Mouse (Mus musculus): ENCODE measurements around the gene Minos1. TPM values are rescaled to one million over a fixed set of nuclear protein-coding genes. Genes with fewer than 3 reads are reported as not detected.

The Minos1 gene
- polyA plus RNA-seq, 1 experiment from 2014 or later = 450 TPM

- no peak overlapping the region for H3K4me3 ChIP-seq (replicated peaks; ENCODE audit: low read length)
- DNase-seq (ENCODE audit: low spot score) = peak; percentile 77
- H3K27ac ChIP-seq = no peak overlapping the region
- H3K9ac ChIP-seq = no peak overlapping the region; the same call in 1 of the 2 replicates
- no peaks in the 10 kb centered on the region for H3K36me3 ChIP-seq (replicated peaks; ENCODE audit: control insufficient read depth, insufficient read depth)
- H3K4me2 ChIP-seq (replicated peaks) = peak overlapping the region; percentile 33
- peaks cover 25% of the 10 kb centered on the region for H3K4me1 ChIP-seq (replicated peaks; ENCODE audit: control insufficient read depth, insufficient read depth, low read length)
- no peaks in the 10 kb centered on the region for H3K27me3 ChIP-seq (ENCODE audit: control insufficient read depth, insufficient read depth, low read length)
- 17% methylated on average over 12 of the region's 12 CpGs for WGBS
- ATAC-seq (ENCODE audit: low FRiP score) = peak; percentile 59
- no peaks in the 10 kb centered on the region for H3K9me3 ChIP-seq (ENCODE audit: control insufficient read depth, low read length)
Observed at GRCm38 (mm10) chr4:139082790-139083564, 47.9 kb downstream of the Minos1 start.

GRCm38 (mm10) chr4:139081270-139081931 is 49.5 kb downstream of the Minos1 start:
- Histone ChIP-seq H3K4me2 (replicated peaks) (no peak overlapping the region), H3K9ac (no peak overlapping the region), H3K27me3 (ENCODE audit: control insufficient read depth, insufficient read depth, low read length) (peaks cover 11% of the 10 kb centered on the region), H3K27ac (no peak overlapping the region), H3K4me3 (replicated peaks; ENCODE audit: low read length) (no peak overlapping the region), H3K36me3 (replicated peaks; ENCODE audit: control insufficient read depth, insufficient read depth) (no peaks in the 10 kb centered on the region), H3K4me1 (replicated peaks; ENCODE audit: control insufficient read depth, insufficient read depth, low read length) (peaks cover 25% of the 10 kb centered on the region), H3K9me3 (ENCODE audit: control insufficient read depth, low read length) (no peaks in the 10 kb centered on the region)
- WGBS = 56% methylated on average over 18 of the region's 18 CpGs
- DNase-seq (ENCODE audit: low spot score) = no peak
- no peak for ATAC-seq (ENCODE audit: low FRiP score)

GRCm38 (mm10) chr4:139080259-139080658 is 50.7 kb downstream of the Minos1 start:
- WGBS = 94% methylated on average over 7 of the region's 7 CpGs
- no peak overlapping the region for H3K27ac ChIP-seq
- H3K4me1 ChIP-seq (replicated peaks; ENCODE audit: control insufficient read depth, insufficient read depth, low read length) = peaks cover 26% of the 10 kb centered on the region
- H3K36me3 ChIP-seq (replicated peaks; ENCODE audit: control insufficient read depth, insufficient read depth) = no peaks in the 10 kb centered on the region
- peaks cover 22% of the 10 kb centered on the region for H3K27me3 ChIP-seq (ENCODE audit: control insufficient read depth, insufficient read depth, low read length)
- DNase-seq (ENCODE audit: low spot score) (no peak), ATAC-seq (ENCODE audit: low FRiP score) (no peak)
- H3K4me2 ChIP-seq (replicated peaks) = no peak overlapping the region
- H3K9me3 ChIP-seq (ENCODE audit: control insufficient read depth, low read length) = no peaks in the 10 kb centered on the region
- H3K4me3 ChIP-seq (replicated peaks; ENCODE audit: low read length) = no peak overlapping the region
- no peak overlapping the region for H3K9ac ChIP-seq

GRCm38 (mm10) chr4:139079439-139079838 is 51.5 kb downstream of the Minos1 start:
- peaks cover 30% of the 10 kb centered on the region for H3K27me3 ChIP-seq (ENCODE audit: control insufficient read depth, insufficient read depth, low read length)
- H3K4me3 ChIP-seq (replicated peaks; ENCODE audit: low read length) = no peak overlapping the region
- H3K9me3 ChIP-seq (ENCODE audit: control insufficient read depth, low read length) = no peaks in the 10 kb centered on the region
- DNase-seq (ENCODE audit: low spot score) (no peak), ATAC-seq (ENCODE audit: low FRiP score) (no peak)
- H3K4me1 ChIP-seq (replicated peaks; ENCODE audit: control insufficient read depth, insufficient read depth, low read length) = peaks cover 31% of the 10 kb centered on the region
- no peak overlapping the region for H3K9ac ChIP-seq
- H3K27ac ChIP-seq = no peak overlapping the region
- H3K4me2 ChIP-seq (replicated peaks) = no peak overlapping the region
- H3K36me3 ChIP-seq (replicated peaks; ENCODE audit: control insufficient read depth, insufficient read depth) = no peaks in the 10 kb centered on the region
- WGBS = 66% methylated on average over 11 of the region's 11 CpGs

GRCm38 (mm10) chr4:139078726-139079125 is 52.2 kb downstream of the Minos1 start:
- 20% methylated on average over 4 of the region's 4 CpGs for WGBS
- peaks cover 31% of the 10 kb centered on the region for H3K4me1 ChIP-seq (replicated peaks; ENCODE audit: control insufficient read depth, insufficient read depth, low read length)
- H3K36me3 ChIP-seq (replicated peaks; ENCODE audit: control insufficient read depth, insufficient read depth) = no peaks in the 10 kb centered on the region
- no peaks in the 10 kb centered on the region for H3K9me3 ChIP-seq (ENCODE audit: control insufficient read depth, low read length)
- no peak for ATAC-seq (ENCODE audit: low FRiP score)
- no peak overlapping the region for H3K9ac ChIP-seq
- H3K4me3 ChIP-seq (replicated peaks; ENCODE audit: low read length) = no peak overlapping the region
- no peak overlapping the region for H3K27ac ChIP-seq
- DNase-seq (ENCODE audit: low spot score) = no peak
- H3K27me3 ChIP-seq (ENCODE audit: control insufficient read depth, insufficient read depth, low read length) = peaks cover 37% of the 10 kb centered on the region
- H3K4me2 ChIP-seq (replicated peaks) = no peak overlapping the region

GRCm38 (mm10) chr4:139078313-139078712 is 52.6 kb downstream of the Minos1 start:
- WGBS = 36% methylated on average over 2 of the region's 2 CpGs
- no peak for ATAC-seq (ENCODE audit: low FRiP score)
- Histone ChIP-seq H3K9me3 (ENCODE audit: control insufficient read depth, low read length) (no peaks in the 10 kb centered on the region), H3K4me1 (replicated peaks; ENCODE audit: control insufficient read depth, insufficient read depth, low read length) (peaks cover 27% of the 10 kb centered on the region), H3K36me3 (replicated peaks; ENCODE audit: control insufficient read depth, insufficient read depth) (no peaks in the 10 kb centered on the region), H3K27ac (no peak overlapping the region), H3K9ac (no peak overlapping the region), H3K4me2 (replicated peaks) (no peak overlapping the region), H3K4me3 (replicated peaks; ENCODE audit: low read length) (no peak overlapping the region), H3K27me3 (ENCODE audit: control insufficient read depth, insufficient read depth, low read length) (peaks cover 41% of the 10 kb centered on the region)
- DNase-seq (ENCODE audit: low spot score) = no peak

GRCm38 (mm10) chr4:139075915-139076314 is 55.0 kb downstream of the Minos1 start:
- peaks cover 58% of the 10 kb centered on the region for H3K27me3 ChIP-seq (ENCODE audit: control insufficient read depth, insufficient read depth, low read length)
- H3K9ac ChIP-seq = 0 out of 2 replicates have a peak overlapping the region, but pooled peaks have one; percentile 67
- H3K9me3 ChIP-seq (ENCODE audit: control insufficient read depth, low read length) = no peaks in the 10 kb centered on the region
- H3K4me3 ChIP-seq (replicated peaks; ENCODE audit: low read length) = peak overlapping the region; percentile 55
- H3K4me1 ChIP-seq (replicated peaks; ENCODE audit: control insufficient read depth, insufficient read depth, low read length) = 0 out of 2 replicates have a peak, but pooled peaks cover 6% of the 10 kb centered on the region
- WGBS = 18% methylated on average over 5 of the region's 5 CpGs
- no peak overlapping the region for H3K27ac ChIP-seq
- peak overlapping the region; percentile 72 for H3K4me2 ChIP-seq (replicated peaks)
- ATAC-seq (ENCODE audit: low FRiP score) (no peak), DNase-seq (ENCODE audit: low spot score) (no peak)
- H3K36me3 ChIP-seq (replicated peaks; ENCODE audit: control insufficient read depth, insufficient read depth) = no peaks in the 10 kb centered on the region

- H3K4me3 ChIP-seq (replicated peaks; ENCODE audit: low read length) = peak within 1 kb of the TSS; percentile 55
- no peaks in the 10 kb centered on the region for H3K9me3 ChIP-seq (ENCODE audit: control insufficient read depth, low read length)
- H3K27me3 ChIP-seq (ENCODE audit: control insufficient read depth, insufficient read depth, low read length) = peaks cover 58% of the 10 kb centered on the region
- H3K4me2 ChIP-seq (replicated peaks) = peak within 1 kb of the TSS; percentile 72
- under 1% methylated on average over 67 of the region's 77 CpGs for WGBS
- no peaks in the 10 kb centered on the region for H3K36me3 ChIP-seq (replicated peaks; ENCODE audit: control insufficient read depth, insufficient read depth)
- no peak for DNase-seq (ENCODE audit: low spot score)
- peak within 1 kb of the TSS; percentile 67 for H3K9ac ChIP-seq
- 0 out of 2 replicates have a peak, but pooled peaks cover 6% of the 10 kb centered on the region for H3K4me1 ChIP-seq (replicated peaks; ENCODE audit: control insufficient read depth, insufficient read depth, low read length)
- H3K27ac ChIP-seq = no peak within 1 kb of the TSS
- peak; percentile 23; the same call in 1 of the 2 replicates for ATAC-seq (ENCODE audit: low FRiP score)
Observed at GRCm38 (mm10) chr4:139075041-139075711, 55.7 kb downstream of the Minos1 start, which contains the start of gene Htr6. Htr6 (minus strand) TSS chr4:139075570.

- Histone ChIP-seq H3K9ac (no peak overlapping the region), H3K27ac (no peak overlapping the region), H3K4me2 (replicated peaks) (peak overlapping the region; percentile 72), H3K9me3 (ENCODE audit: control insufficient read depth, low read length) (no peaks in the 10 kb centered on the region), H3K4me3 (replicated peaks; ENCODE audit: low read length) (peak overlapping the region; percentile 55), H3K36me3 (replicated peaks; ENCODE audit: control insufficient read depth, insufficient read depth) (no peaks in the 10 kb centered on the region), H3K27me3 (ENCODE audit: control insufficient read depth, insufficient read depth, low read length) (peaks cover 58% of the 10 kb centered on the region), H3K4me1 (replicated peaks; ENCODE audit: control insufficient read depth, insufficient read depth, low read length) (0 out of 2 replicates have a peak, but pooled peaks cover 6% of the 10 kb centered on the region)
- ATAC-seq (ENCODE audit: low FRiP score) (no peak), DNase-seq (ENCODE audit: low spot score) (no peak)
- WGBS = 18% methylated on average over 29 of the region's 29 CpGs
Observed at GRCm38 (mm10) chr4:139074060-139074459, 56.9 kb downstream of the Minos1 start.

All from hindbrain, embryonic 14.5 days (tissue).